Mouse (Mus musculus): ENCODE data around the gene Nle1.

DNA sequence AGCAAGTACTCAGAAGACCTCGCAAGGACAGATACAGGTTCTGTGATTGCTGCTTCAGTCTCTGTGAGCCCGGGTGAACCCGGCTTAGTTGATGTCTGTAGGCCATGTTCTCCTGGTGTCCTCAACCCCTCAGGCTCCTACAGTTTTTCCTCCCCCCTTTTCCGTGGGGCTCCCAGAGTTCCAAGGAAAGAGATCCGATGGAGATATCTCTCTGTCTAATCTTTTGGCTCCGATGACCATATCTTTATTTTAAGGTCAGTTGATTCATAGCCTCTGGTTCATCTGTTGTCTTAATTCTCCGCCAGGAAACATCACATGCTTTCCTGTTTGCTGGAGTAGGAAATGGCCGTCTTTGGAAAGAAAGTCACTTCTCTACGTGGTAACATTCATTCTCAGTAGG lies 40.8 kb upstream of the Nle1 start:
- TF ChIP-seq POLR2A (IDR thresholded peaks at IDR 0.05; ENCODE audit: borderline replicate concordance, low read depth, low read length): no peak
- TF ChIP-seq CTCF (IDR thresholded peaks at IDR 0.05; ENCODE audit: low read depth, low read length): no peak

Measured in bone marrow macrophage, adult 2 months (primary cell).